Mouse (Mus musculus): ENCODE data around the gene Frmd4b. TPM values are rescaled to one million over a fixed set of nuclear protein-coding genes. Genes with fewer than 3 reads are reported as not detected.

Gene Frmd4b
- polyA plus RNA-seq, 1 experiment = 4.8 TPM

DNA sequence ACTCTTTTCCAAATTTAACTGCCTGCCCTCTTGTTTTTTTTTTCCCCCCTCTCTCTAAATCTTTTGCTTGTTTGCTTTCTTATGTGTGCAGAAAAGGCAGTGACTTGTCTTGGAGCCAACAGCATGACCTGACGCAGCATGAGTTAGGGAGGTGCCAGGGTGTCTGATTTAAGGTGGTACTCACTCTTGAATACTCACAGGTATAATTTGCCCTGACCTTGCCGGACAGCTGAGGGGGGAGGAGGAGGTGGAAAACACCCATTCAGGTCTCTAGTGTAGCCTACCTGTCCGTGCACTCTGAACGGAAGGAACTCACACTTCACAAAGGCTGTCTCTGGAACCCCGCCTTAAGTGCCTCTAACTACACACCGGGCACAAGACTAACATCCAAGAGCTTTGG is 338.5 kb downstream of the Frmd4b start:
- no peak overlapping the region for H3K27ac ChIP-seq (ENCODE audit: insufficient read depth, low read depth, low read length)
- WGBS = 26% methylated on average over 6 of the region's 6 CpGs

DNA sequence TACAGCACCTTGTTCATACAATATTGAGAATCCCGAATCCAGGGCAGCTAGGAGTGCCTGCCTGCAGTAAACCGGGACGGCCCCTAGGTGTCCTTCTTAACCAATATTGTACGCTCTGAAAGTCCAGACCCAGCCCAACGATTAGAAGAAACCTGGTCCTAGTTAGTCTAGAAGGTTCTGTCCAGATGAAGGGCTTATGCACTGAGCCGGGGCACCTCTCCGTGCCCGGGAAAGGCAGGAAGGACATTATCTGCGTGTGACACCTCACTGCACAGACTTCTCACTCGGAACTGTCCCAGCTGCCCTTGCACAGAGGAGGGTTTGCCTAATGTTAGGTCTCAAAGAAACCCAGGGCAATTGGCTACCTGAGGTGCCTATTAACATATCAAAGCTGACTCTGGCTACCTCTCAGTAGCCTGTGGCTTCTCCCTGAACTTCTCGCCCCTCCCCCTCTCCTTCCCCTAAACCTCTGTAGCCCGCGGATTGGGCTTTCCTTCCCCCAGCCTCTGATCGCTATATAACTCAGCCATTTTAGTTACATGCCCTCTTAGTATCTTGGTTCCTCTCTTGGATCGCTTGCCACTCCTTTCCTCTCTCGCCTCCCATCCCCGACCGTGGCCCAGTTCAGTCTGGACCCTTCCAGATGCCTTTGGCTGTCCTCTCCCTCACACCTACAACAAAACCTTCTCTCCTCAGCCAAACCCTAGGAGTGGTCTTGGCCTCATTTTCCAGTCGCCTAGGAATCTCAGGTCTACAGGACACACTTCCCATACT is 339.1 kb downstream of the Frmd4b start:
- peak overlapping the region; percentile 63 for H3K4me3 ChIP-seq (ENCODE audit: low read depth, low read length)
- 5% methylated on average over 19 of the region's 19 CpGs for WGBS
- H3K36me3 ChIP-seq (ENCODE audit: control insufficient read depth, insufficient read depth, low read length) = no peaks in the 10 kb centered on the region
- H3K4me1 ChIP-seq (ENCODE audit: control insufficient read depth, insufficient read depth, insufficient read length, low read length) = peaks cover 9% of the 10 kb centered on the region; the same call in 1 of the 2 replicates
- H3K27ac ChIP-seq (ENCODE audit: insufficient read depth, low read depth, low read length) = peak overlapping the region; percentile 27
- no peaks in the 10 kb centered on the region for H3K27me3 ChIP-seq (ENCODE audit: control insufficient read depth, insufficient read depth, low read length)
- TF ChIP-seq POLR2A (IDR thresholded peaks at IDR 0.05; ENCODE audit: low read depth, low read length) (peak; percentile 28; the same call in 1 of the 2 replicates), CTCF (IDR thresholded peaks at IDR 0.05; ENCODE audit: extremely low read depth, insufficient read length, insufficient replicate concordance, low read depth, low read length) (peak; percentile 85; the same call in 1 of the 2 replicates)

More for the DNA sequence above, 338.5 kb downstream of the Frmd4b start:
- H3K36me3 ChIP-seq (ENCODE audit: control insufficient read depth, insufficient read depth, low read length) = no peaks in the 10 kb centered on the region
- H3K4me3 ChIP-seq (ENCODE audit: low read depth, low read length) = no peak overlapping the region
- H3K4me1 ChIP-seq (ENCODE audit: control insufficient read depth, insufficient read depth, insufficient read length, low read length) = peaks cover 9% of the 10 kb centered on the region; the same call in 1 of the 2 replicates
- no peaks in the 10 kb centered on the region for H3K27me3 ChIP-seq (ENCODE audit: control insufficient read depth, insufficient read depth, low read length)
- TF ChIP-seq CTCF (IDR thresholded peaks at IDR 0.05; ENCODE audit: extremely low read depth, insufficient read length, insufficient replicate concordance, low read depth, low read length) (no peak), POLR2A (IDR thresholded peaks at IDR 0.05; ENCODE audit: low read depth, low read length) (no peak)

DNA sequence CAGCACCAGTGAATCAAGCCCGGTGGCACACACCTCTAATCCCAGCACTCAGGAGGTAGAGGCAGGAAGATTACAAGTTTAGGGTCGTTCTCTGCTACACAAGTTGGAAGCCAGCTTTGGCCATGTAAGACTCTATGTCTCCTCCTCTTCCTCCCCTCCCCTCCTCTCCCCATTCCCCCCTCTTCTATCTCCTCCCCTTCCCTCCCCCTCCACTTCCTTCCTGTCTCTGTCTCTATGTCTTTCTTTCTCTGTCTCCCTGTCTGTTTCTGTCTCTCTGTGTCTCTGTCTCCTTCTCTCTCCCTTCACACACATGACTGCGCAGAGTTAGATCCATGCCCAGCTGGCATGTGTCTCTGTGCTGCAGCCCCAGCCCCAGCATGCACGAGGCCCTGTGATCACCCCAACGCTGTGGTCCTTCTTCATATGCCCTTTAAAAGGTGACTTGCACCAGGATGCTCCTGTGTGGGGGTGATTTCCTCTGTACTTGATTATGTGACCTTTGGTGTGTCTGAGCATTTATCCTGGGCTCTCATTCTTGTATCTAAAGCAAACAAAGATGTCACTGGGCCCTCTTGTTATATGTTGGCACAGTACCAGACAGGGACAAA is 340.3 kb downstream of the Frmd4b start:
- H3K27ac ChIP-seq (ENCODE audit: insufficient read depth, low read depth, low read length) = no peak overlapping the region
- H3K27me3 ChIP-seq (ENCODE audit: control insufficient read depth, insufficient read depth, low read length) = no peaks in the 10 kb centered on the region
- H3K36me3 ChIP-seq (ENCODE audit: control insufficient read depth, insufficient read depth, low read length) = no peaks in the 10 kb centered on the region
- H3K4me1 ChIP-seq (ENCODE audit: control insufficient read depth, insufficient read depth, insufficient read length, low read length) = peaks cover 9% of the 10 kb centered on the region; the same call in 1 of the 2 replicates
- H3K4me3 ChIP-seq (ENCODE audit: low read depth, low read length) = no peak overlapping the region
- 28% methylated on average over 5 of the region's 5 CpGs for WGBS
- TF ChIP-seq POLR2A (IDR thresholded peaks at IDR 0.05; ENCODE audit: low read depth, low read length) (no peak), CTCF (IDR thresholded peaks at IDR 0.05; ENCODE audit: extremely low read depth, insufficient read length, insufficient replicate concordance, low read depth, low read length) (no peak)

DNA sequence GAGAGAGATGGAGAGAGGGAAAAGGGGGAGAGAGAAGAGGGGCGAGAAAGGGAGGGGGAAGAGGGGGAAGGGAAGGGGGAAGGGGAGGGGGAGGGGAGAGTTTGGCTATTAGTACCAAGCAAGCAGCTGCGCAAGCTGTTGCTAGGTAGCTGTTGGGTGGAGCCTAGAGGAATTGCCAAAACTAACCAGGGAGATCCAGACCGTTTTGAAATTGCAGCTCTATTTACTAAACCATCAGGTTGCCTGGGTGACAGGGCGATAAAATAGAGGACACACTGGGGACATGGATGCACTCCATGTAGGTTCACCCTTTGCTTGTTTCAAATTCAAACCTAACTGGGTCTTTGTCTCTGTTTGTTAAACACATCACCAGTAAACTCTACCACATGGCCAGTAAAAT is 341.0 kb downstream of the Frmd4b start:
- Histone ChIP-seq H3K4me3 (ENCODE audit: low read depth, low read length) (no peak overlapping the region), H3K27me3 (ENCODE audit: control insufficient read depth, insufficient read depth, low read length) (no peaks in the 10 kb centered on the region), H3K4me1 (ENCODE audit: control insufficient read depth, insufficient read depth, insufficient read length, low read length) (peaks cover 9% of the 10 kb centered on the region; the same call in 1 of the 2 replicates), H3K36me3 (ENCODE audit: control insufficient read depth, insufficient read depth, low read length) (no peaks in the 10 kb centered on the region), H3K27ac (ENCODE audit: insufficient read depth, low read depth, low read length) (no peak overlapping the region)
- TF ChIP-seq CTCF (IDR thresholded peaks at IDR 0.05; ENCODE audit: extremely low read depth, insufficient read length, insufficient replicate concordance, low read depth, low read length) (no peak), POLR2A (IDR thresholded peaks at IDR 0.05; ENCODE audit: low read depth, low read length) (no peak)
- WGBS = 27% methylated on average over 4 of the region's 4 CpGs

DNA sequence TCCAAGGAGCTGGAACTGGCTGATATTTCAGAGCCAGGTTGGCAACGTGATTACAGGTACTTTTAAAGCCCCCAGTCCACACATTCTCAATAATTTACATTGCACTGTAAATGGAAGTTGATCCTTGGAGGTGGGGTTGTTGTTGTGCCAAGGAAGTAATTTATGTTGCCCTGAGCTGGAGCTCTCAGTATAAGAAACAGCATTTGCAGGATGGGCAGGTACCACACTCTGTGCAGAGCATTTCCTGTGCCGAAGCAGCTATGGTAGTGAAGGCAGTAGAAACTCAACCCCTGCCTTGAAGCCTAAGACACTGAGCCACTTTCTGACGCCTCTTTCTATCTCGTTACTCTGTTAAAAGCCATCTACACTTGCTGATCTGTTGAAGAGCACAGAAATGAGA is 341.6 kb downstream of the Frmd4b start:
- TF ChIP-seq POLR2A (IDR thresholded peaks at IDR 0.05; ENCODE audit: low read depth, low read length) (no peak), CTCF (IDR thresholded peaks at IDR 0.05; ENCODE audit: extremely low read depth, insufficient read length, insufficient replicate concordance, low read depth, low read length) (no peak)
- H3K27me3 ChIP-seq (ENCODE audit: control insufficient read depth, insufficient read depth, low read length) = no peaks in the 10 kb centered on the region
- peaks cover 9% of the 10 kb centered on the region; the same call in 1 of the 2 replicates for H3K4me1 ChIP-seq (ENCODE audit: control insufficient read depth, insufficient read depth, insufficient read length, low read length)
- H3K4me3 ChIP-seq (ENCODE audit: low read depth, low read length) = no peak overlapping the region
- no peak overlapping the region for H3K27ac ChIP-seq (ENCODE audit: insufficient read depth, low read depth, low read length)
- WGBS = 52% methylated on average over 4 of the region's 4 CpGs
- no peaks in the 10 kb centered on the region for H3K36me3 ChIP-seq (ENCODE audit: control insufficient read depth, insufficient read depth, low read length)

DNA sequence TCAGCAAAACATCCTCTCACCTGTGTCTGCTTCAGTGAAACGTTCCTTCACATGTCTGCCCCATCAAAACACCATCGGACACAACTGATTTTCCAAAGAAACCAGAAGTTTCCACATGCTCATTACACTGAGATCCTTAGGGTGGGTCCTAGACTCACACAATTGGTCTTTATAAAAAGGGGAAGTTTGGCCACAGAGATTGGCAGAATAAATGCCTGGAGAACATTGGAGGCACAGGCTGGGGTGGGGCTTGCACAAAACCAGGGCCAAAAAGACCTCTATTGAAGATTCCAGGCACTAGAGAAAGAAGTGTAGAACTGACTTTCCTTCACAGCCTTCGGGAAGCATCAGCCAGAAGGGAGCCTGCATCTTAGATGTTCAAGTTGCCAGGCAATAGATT is 343.6 kb downstream of the Frmd4b start:
- no peak for TF ChIP-seq CTCF (IDR thresholded peaks at IDR 0.05; ENCODE audit: extremely low read depth, insufficient read length, insufficient replicate concordance, low read depth, low read length)
- no peak for TF ChIP-seq POLR2A (IDR thresholded peaks at IDR 0.05; ENCODE audit: low read depth, low read length)
- no peak overlapping the region for H3K4me3 ChIP-seq (ENCODE audit: low read depth, low read length)
- WGBS = 82% methylated on average over 3 of the region's 3 CpGs

More for the DNA sequence above, 343.6 kb downstream of the Frmd4b start:
- Histone ChIP-seq H3K4me1 (ENCODE audit: control insufficient read depth, insufficient read depth, insufficient read length, low read length) (peaks cover 7% of the 10 kb centered on the region; the same call in 1 of the 2 replicates), H3K36me3 (ENCODE audit: control insufficient read depth, insufficient read depth, low read length) (no peaks in the 10 kb centered on the region), H3K27ac (ENCODE audit: insufficient read depth, low read depth, low read length) (no peak overlapping the region), H3K27me3 (ENCODE audit: control insufficient read depth, insufficient read depth, low read length) (no peaks in the 10 kb centered on the region)

Measured in small intestine, adult 2 months (tissue).